Mouse (Mus musculus) heart, adult 8-10 months (tissue): ENCODE measurements around the gene Tnfrsf23. TPM values are rescaled to one million over a fixed set of nuclear protein-coding genes. Genes with fewer than 3 reads are reported as not detected.

Source experiments
- total RNA-seq, 4 experiments: library from RNA; stranded (reverse); gene quantifications; 2 replicates each; pipeline ENCODE4 v1.2.4; 2022

Gene Tnfrsf23
- total RNA-seq, 4 experiments from 2014 or later = 2.9 to 6.1 (median 3.7) TPM

Other genes with a start within 250 kb of the Tnfrsf23 start
- 10 to 100 TPM; 27.9 to 44.7 (median 34.9) TPM for gene Cdkn1c, start 224.8 kb downstream of the Tnfrsf23 start, total RNA-seq
- gene Slc22a18, start 212.1 kb downstream of the Tnfrsf23 start, total RNA-seq = under 1 TPM; 0.52 to 0.85 (median 0.54) TPM
- not detected for gene Phlda2, start 182.7 kb downstream of the Tnfrsf23 start, total RNA-seq
- 100 to 1,000 TPM; 172 to 189 (median 180) TPM for gene Nap1l4, start 136.8 kb downstream of the Tnfrsf23 start, total RNA-seq
- gene Cars, start 85.8 kb downstream of the Tnfrsf23 start, total RNA-seq = 10 to 100 TPM; 18.4 to 25.1 (median 22.4) TPM
- under 1 TPM; 0.19 to 0.80 (median 0.57) TPM for gene Tnfrsf26, start 57.1 kb downstream of the Tnfrsf23 start, total RNA-seq
- 1 to 10 TPM; 2.5 to 3.1 (median 2.9) TPM for gene Tnfrsf22, start 36.2 kb downstream of the Tnfrsf23 start, total RNA-seq
- 10 to 100 TPM; 17.1 to 29.4 (median 20.3) TPM for gene Osbpl5, start 71.1 kb upstream of the Tnfrsf23 start, total RNA-seq
- not detected for gene Mrgprg, start 81.1 kb upstream of the Tnfrsf23 start, total RNA-seq
- 1 to 10 TPM; 1.6 to 1.8 (median 1.6) TPM for gene Mrgpre, start 98.6 kb upstream of the Tnfrsf23 start, total RNA-seq
- gene Nadsyn1, start 137.0 kb upstream of the Tnfrsf23 start, total RNA-seq = 1 to 10 TPM; 4.9 to 6.3 (median 5.2) TPM
- gene Dhcr7, start 137.3 kb upstream of the Tnfrsf23 start, total RNA-seq = 1 to 10 TPM; 4.9 to 6.7 (median 5.5) TPM
- gene Gm498, start 181.0 kb upstream of the Tnfrsf23 start, total RNA-seq = not detected